Mouse (Mus musculus): ENCODE measurements around the gene Mtcl1. TPM values are rescaled to one million over a fixed set of nuclear protein-coding genes. Genes with fewer than 3 reads are reported as not detected.
A peak's percentile ranks its signal among the peaks of the same experiment; 100 is the strongest.

Mtcl1 gene
- total RNA-seq, 2 experiments from 2014 or later: 5.5 to 8.4 TPM

DNA sequence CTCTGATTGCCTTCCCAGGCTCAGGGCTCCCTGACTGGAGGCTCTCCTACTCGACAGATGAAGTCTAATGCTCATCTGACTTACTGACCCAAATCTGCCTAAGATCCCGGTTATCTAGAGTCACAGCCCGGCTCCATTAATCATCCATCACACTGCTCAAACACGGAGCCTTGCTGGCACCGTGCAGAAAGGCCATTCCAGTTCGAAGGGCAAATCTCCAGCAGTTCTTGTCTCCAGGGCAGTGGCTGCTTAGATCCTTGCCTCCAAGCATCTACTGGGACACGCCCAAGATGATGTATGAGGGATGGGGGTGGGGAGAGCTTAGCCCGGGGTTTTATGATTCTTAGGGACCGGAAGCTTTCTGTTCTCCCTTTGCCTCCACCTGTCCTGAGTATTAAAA is 55.0 kb downstream of the Mtcl1 start:
- intact Hi-C loops (cut with DNase I): no loop called here

DNA sequence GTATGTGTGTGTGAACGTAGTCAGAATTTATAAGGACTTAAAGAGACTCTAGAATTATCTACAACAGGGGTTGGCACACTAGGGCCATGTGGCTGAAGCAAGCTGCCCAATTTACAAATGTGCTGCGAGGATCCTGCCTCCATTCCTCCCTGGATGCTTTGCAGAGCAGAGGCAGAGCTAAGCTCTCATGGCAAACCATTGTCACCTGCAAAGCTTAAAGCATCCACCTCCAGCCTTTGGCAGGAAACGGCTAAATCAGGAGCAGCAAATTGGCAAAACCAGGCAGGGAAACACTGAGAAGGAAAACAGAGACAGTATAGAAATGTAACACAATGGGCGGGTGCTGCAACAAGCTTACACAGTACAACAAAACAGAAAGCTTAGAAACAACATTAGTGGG is 61.2 kb downstream of the Mtcl1 start:
- H3K27ac ChIP-seq: no peak overlapping the region
- H3K4me3 ChIP-seq: no peak overlapping the region
- intact Hi-C loops (cut with DNase I): no loop called here
- no peak for DNase-seq
- no peak for TF ChIP-seq CTCF (IDR thresholded peaks at IDR 0.05)

More for the DNA sequence above, 55.0 kb downstream of the Mtcl1 start:
- peak; percentile 58 for DNase-seq
- no peak for TF ChIP-seq CTCF (IDR thresholded peaks at IDR 0.05)
- Histone ChIP-seq H3K4me3 (no peak overlapping the region), H3K27ac (peak overlapping the region; percentile 43)

DNA sequence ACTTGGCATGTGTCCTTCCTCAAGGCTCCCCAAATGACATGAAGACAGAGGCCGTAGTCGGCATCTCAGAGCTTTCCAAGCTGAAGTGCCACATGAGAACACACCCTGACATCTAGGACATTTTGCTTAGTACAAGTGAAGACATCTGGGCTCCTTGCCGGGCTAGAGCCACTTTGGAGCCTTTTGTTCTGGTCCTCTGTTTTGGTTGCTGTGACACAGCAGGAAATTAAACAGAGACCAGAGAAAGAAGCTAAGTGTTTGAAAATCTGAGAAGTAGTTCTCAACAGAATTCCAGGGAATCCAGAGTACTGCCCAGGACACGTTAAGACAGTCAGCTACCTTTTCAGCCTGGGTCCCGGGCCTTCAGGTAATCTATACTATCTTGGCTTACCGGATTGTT is 68.2 kb downstream of the Mtcl1 start:
- intact Hi-C loops (cut with DNase I): no loop called here
- H3K27ac ChIP-seq: no peak overlapping the region
- H3K4me3 ChIP-seq: no peak overlapping the region
- no peak for DNase-seq
- TF ChIP-seq CTCF (IDR thresholded peaks at IDR 0.05): no peak

DNA sequence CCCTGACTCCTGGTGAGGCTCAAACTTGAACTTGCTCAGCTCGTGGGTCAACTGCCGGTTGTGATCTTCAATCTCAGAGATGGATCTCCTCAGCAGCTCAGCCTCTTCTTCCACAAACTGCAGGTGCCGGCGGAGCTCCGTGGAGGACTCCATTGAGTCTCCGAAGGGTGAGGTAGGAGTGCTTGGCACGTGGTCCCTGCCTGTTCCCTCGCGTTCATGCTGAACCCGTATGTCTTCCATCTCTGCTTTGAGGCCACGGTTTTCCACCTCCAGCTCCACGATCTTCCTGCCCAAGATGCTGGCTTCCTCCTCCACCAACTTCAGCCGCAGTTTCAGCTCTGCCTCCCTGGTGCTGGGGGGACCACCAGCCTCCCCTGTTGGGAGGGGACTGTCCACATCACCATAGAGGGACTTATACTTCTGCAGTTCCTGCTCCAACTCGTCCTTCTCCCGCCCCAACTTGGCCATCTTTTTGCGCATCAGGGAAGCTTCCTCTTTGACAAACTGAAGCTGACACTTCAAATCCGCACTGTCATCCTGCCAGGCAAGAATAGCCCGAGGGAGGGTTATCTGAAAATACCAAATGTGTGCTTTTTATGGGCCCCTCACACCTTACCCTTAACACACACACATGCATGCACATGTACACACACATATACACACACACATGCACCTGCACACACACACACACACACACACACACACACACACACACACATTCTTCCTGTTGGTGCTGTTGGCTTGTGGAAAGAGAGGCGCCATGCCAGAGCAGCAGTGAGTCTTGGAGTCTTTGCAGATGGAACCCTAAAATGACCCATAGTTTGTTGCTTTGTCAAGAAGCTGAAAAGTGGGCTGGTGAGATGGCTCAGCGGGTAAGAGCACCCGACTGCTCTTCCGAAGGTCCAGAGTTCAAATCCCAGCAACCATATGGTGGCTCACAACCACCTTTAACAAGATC is 69.4 kb downstream of the Mtcl1 start:
- no peak for DNase-seq
- Histone ChIP-seq H3K4me3 (no peak overlapping the region), H3K27ac (no peak overlapping the region)
- no peak for TF ChIP-seq CTCF (IDR thresholded peaks at IDR 0.05)
- intact Hi-C loops (cut with DNase I): no loop called here

DNA sequence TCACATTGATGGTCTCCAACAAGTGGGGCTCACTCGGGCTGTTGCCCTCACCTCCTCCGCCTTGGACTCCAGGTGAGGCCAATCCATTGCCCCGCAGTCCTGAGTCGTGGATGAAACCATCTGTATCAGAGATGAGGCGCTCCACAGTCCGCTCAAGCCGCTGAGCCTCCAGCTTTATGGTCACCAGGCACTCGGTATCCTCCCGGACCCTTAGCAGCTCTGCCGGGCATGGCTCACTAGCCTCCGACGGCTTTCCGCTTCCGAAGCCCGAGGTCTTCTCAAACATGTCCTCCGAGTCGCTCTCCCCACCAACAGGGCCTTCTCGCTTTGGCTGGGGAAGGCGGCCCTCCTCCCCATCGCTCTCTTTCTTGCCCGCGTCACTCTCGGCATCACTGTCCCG is 70.2 kb downstream of the Mtcl1 start:
- no peak for DNase-seq
- intact Hi-C loops (cut with DNase I): no loop called here
- Histone ChIP-seq H3K4me3 (no peak overlapping the region), H3K27ac (no peak overlapping the region)
- no peak for TF ChIP-seq CTCF (IDR thresholded peaks at IDR 0.05)

DNA sequence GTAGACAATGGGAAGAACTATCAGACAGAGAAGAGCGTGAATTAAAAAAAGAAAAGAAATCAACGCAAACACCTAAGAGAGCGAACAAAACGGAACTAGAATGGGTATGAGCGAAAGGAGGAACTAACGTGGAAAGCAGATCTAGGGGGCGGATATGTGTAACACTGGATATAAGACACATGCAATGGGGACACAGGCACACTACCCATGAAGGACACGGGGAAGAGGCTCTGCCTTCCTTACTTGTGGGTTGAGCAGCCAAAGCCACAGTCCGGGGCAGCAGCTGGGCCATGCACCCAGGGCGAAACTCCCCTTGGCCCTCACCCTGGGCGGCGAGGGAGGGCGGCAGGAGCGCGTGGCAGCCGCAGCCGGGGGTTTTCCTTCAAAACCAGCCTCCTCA is 71.4 kb downstream of the Mtcl1 start:
- Histone ChIP-seq H3K4me3 (no peak overlapping the region), H3K27ac (no peak overlapping the region)
- no peak for TF ChIP-seq CTCF (IDR thresholded peaks at IDR 0.05)
- DNase-seq: no peak
- intact Hi-C loops (cut with DNase I): no loop called here

DNA sequence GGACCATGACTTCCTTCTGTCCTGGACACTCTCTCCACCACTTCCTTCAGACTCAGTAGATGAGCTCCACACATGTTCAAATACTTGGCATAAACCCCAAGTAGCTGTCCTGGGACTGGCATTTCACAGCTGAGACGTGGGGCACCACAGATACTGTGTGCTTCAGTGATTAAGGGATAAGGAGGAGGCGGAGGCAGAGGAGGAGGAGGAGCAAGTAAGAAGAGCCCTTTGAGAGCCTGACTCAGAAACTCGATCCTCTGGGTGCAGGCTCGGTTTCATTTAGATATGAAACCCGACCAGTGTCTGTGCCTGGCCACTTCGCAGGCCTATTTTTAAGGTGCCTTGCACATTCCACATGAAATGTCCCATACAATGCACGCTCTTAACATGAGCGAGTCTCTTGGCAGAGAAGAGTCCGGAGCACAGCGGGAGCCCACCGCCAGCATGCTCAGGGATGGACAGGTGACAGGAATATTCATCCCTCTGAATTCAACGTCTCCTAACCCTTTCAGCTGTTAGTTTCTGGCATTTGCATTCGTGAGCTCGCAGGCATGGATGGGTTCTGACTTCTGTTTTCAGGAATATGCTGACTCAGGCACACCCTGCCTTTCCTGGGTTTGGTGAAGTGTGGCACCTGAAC is 74.8 kb downstream of the Mtcl1 start:
- Histone ChIP-seq H3K27ac (peak overlapping the region; percentile 54), H3K4me3 (peak overlapping the region; percentile 61)
- TF ChIP-seq CTCF (IDR thresholded peaks at IDR 0.05): no peak
- intact Hi-C loops (cut with DNase I): no loop called here
- DNase-seq: peak; percentile 43

DNA sequence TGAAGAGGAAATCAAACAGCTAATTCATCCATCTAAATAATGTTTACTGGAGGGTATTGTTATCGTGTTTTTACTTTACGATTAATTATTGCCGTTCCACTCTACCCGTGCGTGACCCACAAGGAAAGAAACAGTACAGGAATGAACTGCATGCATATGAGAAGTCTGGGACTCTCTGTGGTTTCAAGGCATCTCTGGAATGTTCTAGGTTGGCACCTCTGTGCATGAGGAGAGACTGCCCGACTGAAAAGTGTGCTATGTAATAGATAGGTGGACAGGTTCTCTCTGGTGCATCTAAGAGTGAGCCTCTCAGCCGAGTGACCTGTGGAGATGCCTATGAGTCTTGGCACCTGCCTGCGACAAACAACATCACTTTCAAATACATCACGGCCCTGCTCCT is 78.7 kb downstream of the Mtcl1 start:
- H3K27ac ChIP-seq: no peak overlapping the region
- no peak for TF ChIP-seq CTCF (IDR thresholded peaks at IDR 0.05)
- no peak overlapping the region for H3K4me3 ChIP-seq
- intact Hi-C loops (cut with DNase I): no loop called here
- DNase-seq: no peak

DNA sequence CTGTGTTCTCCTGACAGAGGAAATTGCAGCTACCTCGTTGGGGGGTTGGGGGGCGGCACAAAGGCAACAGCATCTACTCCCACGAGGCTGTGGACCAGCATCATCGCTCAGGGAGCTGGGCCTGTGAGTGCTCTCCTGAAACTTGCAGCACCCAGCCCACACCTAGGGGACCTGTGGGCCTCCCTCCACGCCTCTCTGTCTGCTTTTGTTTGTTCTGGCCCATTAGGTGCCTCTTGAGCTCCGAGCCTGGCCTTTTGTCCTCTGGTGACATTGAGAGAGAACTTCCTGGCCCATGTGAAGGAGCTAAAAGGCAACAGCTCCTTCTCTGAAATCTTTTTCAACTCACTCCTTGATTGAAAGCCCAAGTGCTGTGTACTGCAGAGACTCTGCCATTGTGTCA is 79.8 kb downstream of the Mtcl1 start:
- no peak for TF ChIP-seq CTCF (IDR thresholded peaks at IDR 0.05)
- no peak overlapping the region for H3K27ac ChIP-seq
- H3K4me3 ChIP-seq: no peak overlapping the region
- DNase-seq: no peak
- intact Hi-C loops (cut with DNase I): no loop called here

DNA sequence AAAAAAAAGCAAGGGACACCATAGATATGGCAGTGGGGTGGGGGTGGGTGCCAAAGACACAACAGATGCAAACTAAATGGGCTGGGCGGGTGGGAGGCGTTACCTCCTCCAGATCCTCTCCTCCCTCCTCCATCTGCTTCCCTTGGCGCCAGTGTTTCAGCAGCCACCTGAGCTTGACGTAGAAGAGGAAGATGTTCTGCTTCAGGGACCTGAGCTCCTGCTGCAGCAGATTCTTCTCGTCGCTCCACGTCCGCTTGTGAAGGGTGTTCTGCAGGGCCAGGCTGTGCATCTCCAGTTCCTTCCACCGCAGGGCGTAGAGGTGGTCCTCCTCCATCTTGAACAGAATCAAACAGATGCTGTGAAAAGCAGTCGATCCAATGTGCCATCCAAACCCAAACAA is 81.4 kb downstream of the Mtcl1 start:
- no peak overlapping the region for H3K27ac ChIP-seq
- intact Hi-C loops (cut with DNase I): no loop called here
- no peak for DNase-seq
- no peak overlapping the region for H3K4me3 ChIP-seq
- TF ChIP-seq CTCF (IDR thresholded peaks at IDR 0.05): no peak

DNA sequence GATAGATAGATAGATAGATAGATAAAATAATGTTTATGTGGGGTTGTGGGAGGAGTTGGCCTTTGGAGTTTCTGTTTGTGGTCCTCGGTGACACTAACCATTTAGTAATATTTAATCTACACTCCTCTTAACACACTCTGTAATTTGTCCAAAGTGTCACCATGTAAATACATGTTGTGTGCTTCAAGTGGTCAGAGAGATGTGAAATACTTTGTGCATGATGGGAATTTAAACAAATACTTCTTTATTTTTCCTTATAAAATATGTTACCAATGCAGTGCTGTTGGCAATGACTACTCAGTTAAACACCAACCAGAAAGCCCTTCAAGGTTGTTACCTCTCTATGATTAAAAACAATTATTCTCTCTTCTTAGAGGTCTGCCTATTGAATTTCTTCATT is 83.9 kb downstream of the Mtcl1 start:
- no peak overlapping the region; the same call in 1 of the 2 replicates for H3K4me3 ChIP-seq
- no peak for DNase-seq
- intact Hi-C loops (cut with DNase I): no loop called here

DNA sequence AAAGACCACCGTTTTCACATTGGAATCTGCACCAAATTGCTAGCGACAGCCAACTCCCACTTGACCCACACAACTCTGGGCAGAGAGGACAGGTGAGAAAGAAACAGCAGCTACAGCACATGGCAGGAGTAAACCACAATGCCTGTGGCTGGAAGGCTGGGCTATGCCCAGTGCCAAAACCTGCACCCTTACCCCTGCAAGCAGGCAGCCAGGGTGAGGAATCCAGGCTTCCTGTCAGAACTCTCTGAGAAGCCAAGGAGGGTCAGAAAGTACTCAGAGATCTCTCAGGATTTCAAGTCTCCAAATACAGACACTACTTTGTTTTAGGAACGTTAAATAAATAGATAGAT is 84.3 kb downstream of the Mtcl1 start:
- intact Hi-C loops (cut with DNase I): no loop called here
- no peak for TF ChIP-seq CTCF (IDR thresholded peaks at IDR 0.05)
- peak overlapping the region; percentile 83 for H3K27ac ChIP-seq
- H3K4me3 ChIP-seq: peak overlapping the region; percentile 47
- no peak for DNase-seq

More for the DNA sequence above, 83.9 kb downstream of the Mtcl1 start:
- peak overlapping the region; percentile 83; the same call in 1 of the 2 replicates for H3K27ac ChIP-seq
- no peak for TF ChIP-seq CTCF (IDR thresholded peaks at IDR 0.05)

DNA sequence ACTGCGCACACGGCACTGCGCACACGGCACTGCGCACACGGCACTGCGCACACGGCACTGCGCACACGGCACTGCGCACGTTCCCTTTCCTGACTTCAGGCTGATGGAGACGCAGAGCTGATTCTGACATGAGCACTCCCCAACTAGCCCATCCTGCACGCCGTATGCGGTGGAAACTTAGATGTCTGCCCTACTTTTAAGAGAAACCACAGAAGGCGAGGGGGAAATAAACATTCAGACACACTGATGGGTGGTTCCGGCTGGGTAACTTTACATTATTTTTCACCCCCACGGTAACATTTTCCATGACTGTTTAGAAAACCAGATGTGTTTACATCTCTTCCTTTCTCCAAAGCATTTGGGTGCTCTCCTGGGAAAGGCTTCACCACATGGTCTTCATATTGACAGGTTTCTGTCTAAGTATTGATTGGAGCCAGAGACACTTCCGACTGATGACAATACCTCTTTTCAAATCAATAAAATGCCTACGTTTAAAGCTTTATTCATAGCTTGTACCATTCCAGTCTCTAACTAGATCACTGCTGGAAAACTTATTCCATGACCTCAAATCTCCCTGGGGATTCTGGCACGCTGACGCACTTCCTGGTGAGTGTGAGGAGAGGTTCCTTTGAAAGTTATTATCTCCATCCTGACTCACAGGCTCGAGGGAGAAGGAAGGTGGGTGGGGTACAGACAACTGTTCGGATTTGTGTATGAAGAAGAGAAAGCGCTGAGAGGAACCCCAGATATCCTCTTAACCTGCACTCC is 84.8 kb downstream of the Mtcl1 start:
- TF ChIP-seq CTCF (IDR thresholded peaks at IDR 0.05): no peak
- DNase-seq: peak; percentile 67
- Histone ChIP-seq H3K27ac (peak overlapping the region; percentile 83), H3K4me3 (peak overlapping the region; percentile 47)
- intact Hi-C loops (cut with DNase I): no loop called here

Measured in gastrocnemius, adult 2 months (tissue).